Mouse (Mus musculus) hindbrain, embryonic 14.5 days (tissue): ENCODE results near the gene Kcnj14. TPM values are rescaled to one million over a fixed set of nuclear protein-coding genes. Genes with fewer than 3 reads are reported as not detected.

ENCODE experiments used
- ATAC-seq: fragments of 200-750 bp; cut with Nextera tagmentation; 2 replicates; pipeline ENCODE4 v1.8.0; 2017; ENCODE audit warnings: moderate number of reproducible peaks, mild to moderate bottlenecking, moderate TSS enrichment, moderate library complexity; ENCODE audit not compliant: low FRiP score
- DNase-seq: peaks from one replicate; pipeline ENCODE4 v3.0.0-alpha.2; 2015; ENCODE audit warnings: low spot score
- H3K27ac ChIP-seq: fragments of 300-500 bp; sonication (generic); 2 replicates; pipeline ENCODE4 v1.5.1; 2014; ENCODE audit warnings: mild to moderate bottlenecking, moderate library complexity
- H3K27me3 ChIP-seq: fragments of 300-500 bp; sonication (generic); 2 replicates; pipeline ENCODE4 v1.6.1; 2014; ENCODE audit warnings: mild to moderate bottlenecking, low read length, mixed read lengths; ENCODE audit not compliant: control insufficient read depth, insufficient read depth
- H3K36me3 ChIP-seq: fragments of 300-500 bp; sonication (generic); replicated peaks from 2 replicates; pipeline ENCODE4 v1.6.1; 2014; ENCODE audit not compliant: control insufficient read depth, insufficient read depth
- H3K4me1 ChIP-seq: fragments of 300-500 bp; sonication (generic); replicated peaks from 2 replicates; pipeline ENCODE4 v1.6.1; 2014; ENCODE audit warnings: antibody characterized with exemption, low read length, mixed read lengths; ENCODE audit not compliant: control insufficient read depth, insufficient read depth
- H3K4me2 ChIP-seq: fragments of 300-500 bp; sonication (generic); replicated peaks from 2 replicates; pipeline ENCODE4 v1.6.1; 2014; ENCODE audit warnings: mild to moderate bottlenecking, moderate library complexity
- H3K4me3 ChIP-seq: fragments of 300-500 bp; sonication (generic); replicated peaks from 2 replicates; pipeline ENCODE4 v1.5.1; 2014; ENCODE audit warnings: mild to moderate bottlenecking, low read length
- H3K9ac ChIP-seq: fragments of 300-500 bp; sonication (generic); 2 replicates; pipeline ENCODE4 v1.6.1; 2014
- H3K9me3 ChIP-seq: fragments of 300-500 bp; sonication (generic); 2 replicates; pipeline ENCODE4 v1.6.1; 2016; ENCODE audit warnings: low read length; ENCODE audit not compliant: control insufficient read depth
- WGBS: fragments of 180-500 bp; shearing (Covaris S2); extraction: QIAGEN DNeasy Blood & Tissue Kit; methylation state at CpG from one replicate; pipeline ENCODE4 v1.1.7; 2014; 5-methylcytosine and 5-hydroxymethylcytosine counted together
- polyA plus RNA-seq: library from polyadenylated mRNA; unstranded; fragments of >200 nt; fragmentation: Nextera tagmentation; extraction: Ambion mirVana; gene quantifications from 2 replicates; pipeline ENCODE4 v1.2.1, GENCODE M21; 2014

Gene Kcnj14
- polyA plus RNA-seq, 1 experiment from 2014 or later, result 1.3 TPM

GRCm38 (mm10) chr7:45800546-45801204 is 23.9 kb downstream of the Kcnj14 start:
- H3K9ac ChIP-seq, result no peak overlapping the region
- DNase-seq (no peak), ATAC-seq (no peak)
- WGBS, result 24% methylated on average over 22 of the region's 25 CpGs
- peaks cover 15% of the 10 kb centered on the region for H3K4me1 ChIP-seq
- no peaks in the 10 kb centered on the region for H3K27me3 ChIP-seq
- no peak overlapping the region for H3K4me3 ChIP-seq
- no peak overlapping the region for H3K27ac ChIP-seq
- no peak overlapping the region for H3K4me2 ChIP-seq
- no peaks in the 10 kb centered on the region for H3K9me3 ChIP-seq
- peaks cover 80% of the 10 kb centered on the region for H3K36me3 ChIP-seq

GRCm38 (mm10) chr7:45800001-45800400 is 24.6 kb downstream of the Kcnj14 start:
- no peak overlapping the region for H3K27ac ChIP-seq
- WGBS, result 45% methylated on average over 7 of the region's 7 CpGs
- no peak for ATAC-seq
- H3K9me3 ChIP-seq, result no peaks in the 10 kb centered on the region
- no peak overlapping the region for H3K4me2 ChIP-seq
- no peak overlapping the region for H3K4me3 ChIP-seq
- H3K9ac ChIP-seq, result no peak overlapping the region
- H3K27me3 ChIP-seq, result 0 out of 2 replicates have a peak, but pooled peaks cover 6% of the 10 kb centered on the region
- peaks cover 87% of the 10 kb centered on the region for H3K36me3 ChIP-seq
- no peak for DNase-seq
- peaks cover 15% of the 10 kb centered on the region for H3K4me1 ChIP-seq

GRCm38 (mm10) chr7:45798931-45799330 is 25.7 kb downstream of the Kcnj14 start:
- no peak overlapping the region for H3K27ac ChIP-seq
- H3K4me3 ChIP-seq, result no peak overlapping the region
- WGBS, result 51% methylated on average over 7 of the region's 7 CpGs
- no peaks in the 10 kb centered on the region for H3K9me3 ChIP-seq
- no peak overlapping the region for H3K9ac ChIP-seq
- peaks cover 90% of the 10 kb centered on the region for H3K36me3 ChIP-seq
- peaks cover 14% of the 10 kb centered on the region; the same call in 1 of the 2 replicates for H3K27me3 ChIP-seq
- H3K4me1 ChIP-seq, result peaks cover 15% of the 10 kb centered on the region
- no peak for DNase-seq
- no peak for ATAC-seq
- H3K4me2 ChIP-seq, result no peak overlapping the region

- Histone ChIP-seq H3K9me3 (no peaks in the 10 kb centered on the region), H3K36me3 (peaks cover 90% of the 10 kb centered on the region), H3K27ac (no peak overlapping the region), H3K27me3 (peaks cover 15% of the 10 kb centered on the region; the same call in 1 of the 2 replicates), H3K4me3 (peak overlapping the region; percentile 8), H3K4me1 (peaks cover 15% of the 10 kb centered on the region), H3K4me2 (peak overlapping the region; percentile 45), H3K9ac (peak overlapping the region; percentile 42; the same call in 1 of the 2 replicates)
- 4% methylated on average over 19 of the region's 19 CpGs for WGBS
- DNase-seq (no peak), ATAC-seq (no peak)
Measured at GRCm38 (mm10) chr7:45798511-45798836, 26.1 kb downstream of the Kcnj14 start.

- 2% methylated on average over 60 of the region's 60 CpGs for WGBS
Measured at GRCm38 (mm10) chr7:45797661-45798510, 26.7 kb downstream of the Kcnj14 start.

GRCm38 (mm10) chr7:45796950-45797349 is 27.6 kb downstream of the Kcnj14 start:
- Histone ChIP-seq H3K4me2 (peak overlapping the region; percentile 45; the same call in 1 of the 2 replicates), H3K27me3 (peaks cover 15% of the 10 kb centered on the region; the same call in 1 of the 2 replicates), H3K9me3 (no peaks in the 10 kb centered on the region), H3K4me1 (peaks cover 15% of the 10 kb centered on the region), H3K36me3 (peaks cover 90% of the 10 kb centered on the region), H3K4me3 (0 out of 2 replicates have a peak overlapping the region, but pooled peaks have one; percentile 8), H3K27ac (no peak overlapping the region), H3K9ac (peak overlapping the region; percentile 42)
- WGBS, result 40% methylated on average over 6 of the region's 6 CpGs
- ATAC-seq (no peak), DNase-seq (no peak)

More at GRCm38 (mm10) chr7:45797661-45798510, 26.7 kb downstream of the Kcnj14 start:
- Histone ChIP-seq H3K4me3 (peak overlapping the region; percentile 8), H3K4me2 (peak overlapping the region; percentile 45), H3K27me3 (peaks cover 15% of the 10 kb centered on the region; the same call in 1 of the 2 replicates), H3K36me3 (peaks cover 90% of the 10 kb centered on the region), H3K4me1 (peaks cover 15% of the 10 kb centered on the region), H3K27ac (no peak overlapping the region), H3K9ac (peak overlapping the region; percentile 42), H3K9me3 (no peaks in the 10 kb centered on the region)
- ATAC-seq (no peak), DNase-seq (no peak)

- Histone ChIP-seq H3K4me1 (peaks cover 15% of the 10 kb centered on the region), H3K4me3 (no peak overlapping the region), H3K27me3 (peaks cover 15% of the 10 kb centered on the region; the same call in 1 of the 2 replicates), H3K36me3 (peaks cover 91% of the 10 kb centered on the region), H3K4me2 (no peak overlapping the region), H3K9me3 (no peaks in the 10 kb centered on the region), H3K9ac (no peak overlapping the region), H3K27ac (no peak overlapping the region)
- WGBS, result 93% methylated on average over 29 of the region's 29 CpGs
- DNase-seq (no peak), ATAC-seq (no peak)
Measured at GRCm38 (mm10) chr7:45794971-45795370, 29.6 kb downstream of the Kcnj14 start.

- Histone ChIP-seq H3K9me3 (no peaks in the 10 kb centered on the region), H3K36me3 (peaks cover 91% of the 10 kb centered on the region), H3K27ac (no peak overlapping the region), H3K4me1 (peaks cover 15% of the 10 kb centered on the region), H3K4me3 (no peak overlapping the region), H3K27me3 (peaks cover 15% of the 10 kb centered on the region; the same call in 1 of the 2 replicates), H3K4me2 (no peak overlapping the region), H3K9ac (no peak overlapping the region)
- no peak for ATAC-seq
- DNase-seq, result no peak
- WGBS, result 93% methylated on average over 40 of the region's 44 CpGs
Measured at GRCm38 (mm10) chr7:45793969-45794585, 30.5 kb downstream of the Kcnj14 start.

GRCm38 (mm10) chr7:45793240-45793639 is 31.3 kb downstream of the Kcnj14 start:
- Histone ChIP-seq H3K36me3 (peaks cover 95% of the 10 kb centered on the region), H3K9me3 (no peaks in the 10 kb centered on the region), H3K27ac (no peak overlapping the region), H3K4me2 (no peak overlapping the region), H3K9ac (no peak overlapping the region), H3K4me1 (peaks cover 14% of the 10 kb centered on the region), H3K27me3 (peaks cover 15% of the 10 kb centered on the region; the same call in 1 of the 2 replicates), H3K4me3 (no peak overlapping the region)
- DNase-seq, result no peak
- no peak for ATAC-seq
- WGBS, result 90% methylated on average over 24 of the region's 24 CpGs
